Mouse (Mus musculus): ENCODE data around the gene Gm17535. TPM values are rescaled to one million over a fixed set of nuclear protein-coding genes. Genes with fewer than 3 reads are reported as not detected.
"Not testable (repeated sequence)": the region's sequence is repeated elsewhere in the genome, so short reads cannot be mapped to it uniquely, and the experiment has no call there.

The Gm17535 gene
- not detected in 2 replicates for polyA plus RNA-seq (2016; fragmentation: Nextera tagmentation; extraction: Ambion mirVana)

GRCm38 (mm10) chr9:3034299-3034698 is at the start of gene Gm17535:
Gene Gm17535 (plus strand): TSS chr9:3034599.
- whole genome bisulfite sequencing = 50% methylated on average over 1 of the region's 8 CpGs
- not testable (repeated sequence) for H3K27ac ChIP-seq; H3K36me3 ChIP-seq; H3K9me3 ChIP-seq; H3K4me1 ChIP-seq (replicated peaks); H3K4me2 ChIP-seq; H3K27me3 ChIP-seq; H3K9ac ChIP-seq (replicated peaks); ATAC-seq (ENCODE audit: insufficient number of reproducible peaks, insufficient read depth, low FRiP score, low TSS enrichment, low read depth); H3K4me3 ChIP-seq (replicated peaks)

GRCm38 (mm10) chr9:3000445-3000972 is 33.9 kb upstream of the Gm17535 start, which contains the start of gene Gm10722:
Gene Gm10722 (plus strand): TSS chr9:3000922.
- not testable (repeated sequence) for ATAC-seq (ENCODE audit: insufficient number of reproducible peaks, insufficient read depth, low FRiP score, low TSS enrichment, low read depth); H3K4me3 ChIP-seq (replicated peaks); H3K9me3 ChIP-seq; H3K27ac ChIP-seq; H3K36me3 ChIP-seq; H3K27me3 ChIP-seq; H3K4me2 ChIP-seq; H3K9ac ChIP-seq (replicated peaks); H3K4me1 ChIP-seq (replicated peaks)
- WGBS = 73% methylated on average over 12 of the region's 12 CpGs

- not testable (repeated sequence) for H3K4me2 ChIP-seq; H3K9ac ChIP-seq (replicated peaks); H3K27ac ChIP-seq; H3K36me3 ChIP-seq; H3K4me3 ChIP-seq (replicated peaks); H3K27me3 ChIP-seq; H3K4me1 ChIP-seq (replicated peaks); ATAC-seq (ENCODE audit: insufficient number of reproducible peaks, insufficient read depth, low FRiP score, low TSS enrichment, low read depth); H3K9me3 ChIP-seq
- 65% methylated on average over 8 of the region's 8 CpGs for WGBS
These were observed 33.4 kb upstream of the Gm17535 start for GRCm38 (mm10) chr9:3001006-3001405.

GRCm38 (mm10) chr9:3001948-3002659 is 32.3 kb upstream of the Gm17535 start:
- not testable (repeated sequence) for H3K36me3 ChIP-seq; H3K4me2 ChIP-seq; H3K27ac ChIP-seq; H3K4me3 ChIP-seq (replicated peaks); H3K9me3 ChIP-seq; H3K4me1 ChIP-seq (replicated peaks); H3K9ac ChIP-seq (replicated peaks); H3K27me3 ChIP-seq
- 70% methylated on average over 9 of the region's 11 CpGs for WGBS
- ATAC-seq (ENCODE audit: insufficient number of reproducible peaks, insufficient read depth, low FRiP score, low TSS enrichment, low read depth) = peak; percentile 93

GRCm38 (mm10) chr9:3002794-3003396 is 31.5 kb upstream of the Gm17535 start, which contains the start of gene Gm11168:
Gene Gm11168 (plus strand): TSS chr9:3003346.
- not testable (repeated sequence) for H3K9ac ChIP-seq (replicated peaks); H3K27me3 ChIP-seq; H3K27ac ChIP-seq; H3K4me3 ChIP-seq (replicated peaks); H3K4me2 ChIP-seq; H3K36me3 ChIP-seq; H3K9me3 ChIP-seq; ATAC-seq (ENCODE audit: insufficient number of reproducible peaks, insufficient read depth, low FRiP score, low TSS enrichment, low read depth); H3K4me1 ChIP-seq (replicated peaks)
- 73% methylated on average over 6 of the region's 14 CpGs for WGBS

GRCm38 (mm10) chr9:3006179-3006578 is 28.2 kb upstream of the Gm17535 start:
- ATAC-seq (ENCODE audit: insufficient number of reproducible peaks, insufficient read depth, low FRiP score, low TSS enrichment, low read depth); H3K27me3 ChIP-seq; H3K9me3 ChIP-seq; H3K9ac ChIP-seq (replicated peaks); H3K4me1 ChIP-seq (replicated peaks); H3K4me2 ChIP-seq; H3K27ac ChIP-seq; H3K36me3 ChIP-seq; H3K4me3 ChIP-seq (replicated peaks): not testable (repeated sequence)
- WGBS = 81% methylated on average over 1 of the region's 5 CpGs

GRCm38 (mm10) chr9:3006636-3007035 is 27.8 kb upstream of the Gm17535 start:
- H3K4me2 ChIP-seq; H3K9me3 ChIP-seq; H3K4me3 ChIP-seq (replicated peaks); H3K9ac ChIP-seq (replicated peaks); H3K27ac ChIP-seq; H3K27me3 ChIP-seq; H3K36me3 ChIP-seq; H3K4me1 ChIP-seq (replicated peaks): not testable (repeated sequence)
- peak; percentile 71; the same call in 1 of the 2 replicates for ATAC-seq (ENCODE audit: insufficient number of reproducible peaks, insufficient read depth, low FRiP score, low TSS enrichment, low read depth)
- WGBS = 71% methylated on average over 8 of the region's 8 CpGs

- ATAC-seq (ENCODE audit: insufficient number of reproducible peaks, insufficient read depth, low FRiP score, low TSS enrichment, low read depth); H3K9ac ChIP-seq (replicated peaks); H3K27ac ChIP-seq; H3K4me3 ChIP-seq (replicated peaks); H3K4me1 ChIP-seq (replicated peaks); H3K27me3 ChIP-seq; H3K4me2 ChIP-seq; H3K36me3 ChIP-seq; H3K9me3 ChIP-seq: not testable (repeated sequence)
- WGBS = 81% methylated on average over 8 of the region's 9 CpGs
These were observed 27.1 kb upstream of the Gm17535 start for GRCm38 (mm10) chr9:3007272-3007671.

- H3K4me3 ChIP-seq (replicated peaks); H3K36me3 ChIP-seq; H3K27ac ChIP-seq; H3K27me3 ChIP-seq; H3K9ac ChIP-seq (replicated peaks); H3K9me3 ChIP-seq; H3K4me1 ChIP-seq (replicated peaks); H3K4me2 ChIP-seq: not testable (repeated sequence)
- WGBS = no CpG with 5 or more reads among the region's 5 CpGs
- 0 out of 2 replicates have a peak, but pooled peaks have one; percentile 54 for ATAC-seq (ENCODE audit: insufficient number of reproducible peaks, insufficient read depth, low FRiP score, low TSS enrichment, low read depth)
These were observed 25.1 kb upstream of the Gm17535 start for GRCm38 (mm10) chr9:3009331-3009730.

- H3K9me3 ChIP-seq; ATAC-seq (ENCODE audit: insufficient number of reproducible peaks, insufficient read depth, low FRiP score, low TSS enrichment, low read depth); H3K9ac ChIP-seq (replicated peaks); H3K4me2 ChIP-seq; H3K27ac ChIP-seq; H3K4me1 ChIP-seq (replicated peaks); H3K4me3 ChIP-seq (replicated peaks); H3K36me3 ChIP-seq; H3K27me3 ChIP-seq: not testable (repeated sequence)
- 83% methylated on average over 3 of the region's 7 CpGs for WGBS
These were observed 22.3 kb upstream of the Gm17535 start for GRCm38 (mm10) chr9:3012054-3012621.

GRCm38 (mm10) chr9:3012733-3013279 is 21.6 kb upstream of the Gm17535 start, which contains the start of gene Gm10721:
Gene Gm10721 (plus strand): TSS chr9:3013140.
- peak; percentile 64; the same call in 1 of the 2 replicates for ATAC-seq (ENCODE audit: insufficient number of reproducible peaks, insufficient read depth, low FRiP score, low TSS enrichment, low read depth)
- H3K27ac ChIP-seq; H3K4me3 ChIP-seq (replicated peaks); H3K27me3 ChIP-seq; H3K9me3 ChIP-seq; H3K9ac ChIP-seq (replicated peaks); H3K4me1 ChIP-seq (replicated peaks); H3K4me2 ChIP-seq; H3K36me3 ChIP-seq: not testable (repeated sequence)
- no CpG with 5 or more reads among the region's 11 CpGs for WGBS
